Mouse (Mus musculus) layer of hippocampus, adult 2 months (tissue): ENCODE measurements around the gene Atad1. TPM values are rescaled to one million over a fixed set of nuclear protein-coding genes. Genes with fewer than 3 reads are reported as not detected.

ENCODE experiments used
- DNase-seq, 2 experiments: peaks; one replicate each; pipeline ENCODE4 v3.0.0; 2022; ENCODE audit warnings: low spot score in 2 of 2
- H3K27ac ChIP-seq: fragments of 200-600 bp; 2 replicates; pipeline ENCODE4 v1.8.1; 2022
- H3K4me3 ChIP-seq: fragments of 200-600 bp; 2 replicates; pipeline ENCODE4 v1.8.1; 2022; ENCODE audit warnings: mild to moderate bottlenecking
- CTCF ChIP-seq: fragments of 200-600 bp; conservative IDR thresholded peaks from 2 replicates; pipeline ENCODE4 v1.8.1; 2022; ENCODE audit warnings: antibody characterized with exemption, mild to moderate bottlenecking, moderate library complexity
- total RNA-seq, 2 experiments: library from RNA; stranded (reverse); gene quantifications; 2 replicates each; pipeline ENCODE4 v1.2.3; 2021

The Atad1 gene
- total RNA-seq, 2 experiments from 2014 or later: 91.7 to 92.5 TPM

- no peak for DNase-seq
- Histone ChIP-seq H3K4me3 (no peak overlapping the region), H3K27ac (no peak overlapping the region)
- TF ChIP-seq CTCF: no peak
These were observed 12.9 kb downstream of the Atad1 start for GRCm38 (mm10) chr19:32726451-32727325.

GRCm38 (mm10) chr19:32723817-32724216 is 15.8 kb downstream of the Atad1 start:
- Histone ChIP-seq H3K27ac (no peak overlapping the region), H3K4me3 (no peak overlapping the region)
- no peak for TF ChIP-seq CTCF
- DNase-seq: no peak

GRCm38 (mm10) chr19:32720319-32720718 is 19.3 kb downstream of the Atad1 start:
- DNase-seq: no peak
- peak; percentile 58 for TF ChIP-seq CTCF
- Histone ChIP-seq H3K27ac (no peak overlapping the region), H3K4me3 (no peak overlapping the region)

- H3K4me3 ChIP-seq: no peak overlapping the region
- DNase-seq: no peak
- H3K27ac ChIP-seq: no peak overlapping the region
- peak; percentile 54 for TF ChIP-seq CTCF
These were observed 22.0 kb downstream of the Atad1 start for GRCm38 (mm10) chr19:32717590-32717989.

GRCm38 (mm10) chr19:32715681-32716080 is 23.9 kb downstream of the Atad1 start:
- Histone ChIP-seq H3K4me3 (no peak overlapping the region), H3K27ac (no peak overlapping the region)
- TF ChIP-seq CTCF: no peak
- no peak for DNase-seq

- DNase-seq: peak; percentile 69 to 77
- peak; percentile 92 for TF ChIP-seq CTCF
- no peak overlapping the region for H3K4me3 ChIP-seq
- H3K27ac ChIP-seq: no peak overlapping the region
These were observed 24.4 kb downstream of the Atad1 start for GRCm38 (mm10) chr19:32715201-32715600.

- no peak for DNase-seq
- TF ChIP-seq CTCF: no peak
- no peak overlapping the region for H3K4me3 ChIP-seq
- H3K27ac ChIP-seq: peak overlapping the region; percentile 95
These were observed 26.1 kb downstream of the Atad1 start for GRCm38 (mm10) chr19:32713471-32713870.

- peak overlapping the region; percentile 88 for H3K4me3 ChIP-seq
- DNase-seq: peak; percentile 72 to 76
- peak overlapping the region; percentile 95 for H3K27ac ChIP-seq
- TF ChIP-seq CTCF: peak; percentile 46
These were observed 27.0 kb downstream of the Atad1 start for GRCm38 (mm10) chr19:32712588-32713042.

- peak; percentile 91 to 94 for DNase-seq
- H3K4me3 ChIP-seq: peak overlapping the region; percentile 88
- peak overlapping the region; percentile 95 for H3K27ac ChIP-seq
- no peak for TF ChIP-seq CTCF
These were observed 27.6 kb downstream of the Atad1 start for GRCm38 (mm10) chr19:32711761-32712541.

GRCm38 (mm10) chr19:32710288-32710687 is 29.3 kb downstream of the Atad1 start:
- DNase-seq: no peak
- peak; percentile 76 for TF ChIP-seq CTCF
- no peak overlapping the region for H3K4me3 ChIP-seq
- H3K27ac ChIP-seq: no peak overlapping the region

GRCm38 (mm10) chr19:32708996-32709395 is 30.6 kb downstream of the Atad1 start:
- H3K4me3 ChIP-seq: no peak overlapping the region
- H3K27ac ChIP-seq: no peak overlapping the region
- DNase-seq: no peak
- TF ChIP-seq CTCF: no peak

GRCm38 (mm10) chr19:32702191-32702590 is 37.4 kb downstream of the Atad1 start:
- TF ChIP-seq CTCF: no peak
- no peak for DNase-seq
- no peak overlapping the region for H3K27ac ChIP-seq
- no peak overlapping the region for H3K4me3 ChIP-seq

GRCm38 (mm10) chr19:32696674-32697073 is 42.9 kb downstream of the Atad1 start:
- Histone ChIP-seq H3K27ac (no peak overlapping the region), H3K4me3 (no peak overlapping the region)
- no peak for DNase-seq
- TF ChIP-seq CTCF: no peak
